Mouse (Mus musculus) liver, postnatal 0 days (tissue): Measurements from ENCODE around the gene Sipa1l2.

Source experiments
- CTCF ChIP-seq: sonication (generic); IDR thresholded peaks from 2 replicates; pipeline ENCODE4 v1.5.1; 2016; ENCODE audit warnings: antibody characterized with exemption, low read depth
- EP300 ChIP-seq: IDR thresholded peaks from 2 replicates; pipeline ENCODE4 v1.6.1; 2016; ENCODE audit warnings: antibody characterized with exemption, low read depth, mild to moderate bottlenecking

- TF ChIP-seq CTCF (no peak), EP300 (no peak)
Measured at GRCm38 (mm10) chr8:125509175-125509574, 60.4 kb downstream of the Sipa1l2 start.
